Mouse (Mus musculus) E14TG2a.4 (cell line): Measurements from ENCODE around the gene 4930407I10Rik.

Experiments
- CTCF ChIP-seq: conservative IDR thresholded peaks from 2 replicates; pipeline ENCODE4 v1.5.1; 2014; ENCODE audit warnings: low read length
- NANOG ChIP-seq: IDR thresholded peaks from 2 replicates; pipeline ENCODE4 v1.6.1; 2014; ENCODE audit warnings: borderline replicate concordance, low read length, mixed read lengths
- POU5F1 ChIP-seq: IDR thresholded peaks from 2 replicates; pipeline ENCODE4 v1.6.1; 2014; ENCODE audit warnings: low read length, borderline replicate concordance

GRCm38 (mm10) chr15:82044166-82044784 lies 14.7 kb upstream of the 4930407I10Rik start:
- TF ChIP-seq CTCF = peak; percentile 35
- TF ChIP-seq POU5F1 = no peak
- no peak for TF ChIP-seq NANOG
